Mouse (Mus musculus): ENCODE measurements around the gene Cdk7.
"Not testable (repeated sequence)": the region's sequence is repeated elsewhere in the genome, so short reads cannot be mapped to it uniquely, and the experiment has no call there.

Cdk7 gene

DNA sequence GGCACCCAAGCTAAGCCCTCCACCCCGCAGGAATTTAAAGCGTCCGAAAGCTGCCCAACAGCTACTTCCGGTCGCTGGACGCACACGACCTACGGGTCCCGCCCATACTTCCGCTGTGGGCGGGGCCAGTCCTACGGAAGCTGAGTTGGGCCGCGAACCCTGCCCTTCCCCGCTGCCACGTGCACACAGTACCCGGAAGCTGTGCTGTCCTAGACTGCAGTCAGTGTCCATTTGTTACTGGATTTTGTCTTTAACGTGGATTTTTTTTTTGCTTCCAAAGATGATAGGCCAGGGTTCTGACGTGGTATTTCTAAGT, at the start of gene Cdk7:
TSS of gene Cdk7 (minus strand) at position 79 of the 316 bp plus-strand sequence.
- peak; percentile 97 for DNase-seq (ENCODE audit: low spot score)

DNA sequence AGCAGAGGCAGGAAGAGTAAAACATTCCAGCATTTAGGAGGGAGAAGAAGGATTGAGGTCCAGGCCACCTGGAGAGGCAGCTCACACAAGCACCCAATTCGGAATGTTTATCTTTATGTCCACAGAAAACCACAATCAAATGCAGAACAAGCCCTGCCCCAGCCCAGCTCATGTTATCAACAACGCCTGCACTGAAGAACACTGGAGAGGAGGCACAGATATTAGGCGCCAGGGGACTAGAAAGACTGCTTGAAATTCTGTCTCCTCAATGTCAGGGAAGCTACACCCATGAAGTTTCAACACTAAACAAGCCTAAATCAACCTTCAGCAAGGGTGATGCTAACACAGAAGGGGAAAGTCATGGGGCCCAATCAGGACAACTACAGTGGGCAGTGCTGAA, 46.8 kb upstream of the Cdk7 start:
- no peak for DNase-seq (ENCODE audit: low spot score)

DNA sequence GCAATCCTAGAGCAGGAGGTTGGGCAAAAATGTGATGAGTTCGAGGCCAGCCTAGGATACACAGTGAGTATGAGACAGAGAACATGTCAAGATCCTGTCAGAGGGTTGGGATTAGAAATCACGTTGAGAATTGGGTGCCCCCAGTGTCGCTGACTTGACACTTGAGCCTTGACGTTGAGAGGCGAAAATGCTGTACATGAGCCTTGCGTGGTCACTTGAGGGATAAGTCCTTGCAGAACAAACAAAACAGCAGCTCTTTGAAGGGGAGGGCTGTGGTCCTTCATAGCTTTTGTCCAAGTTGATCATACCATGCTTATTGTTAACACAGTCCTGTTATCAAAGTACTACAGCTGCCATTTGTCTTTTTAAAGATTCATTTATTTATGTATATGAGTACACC, 46.0 kb upstream of the Cdk7 start:
- no peak for DNase-seq (ENCODE audit: low spot score)

DNA sequence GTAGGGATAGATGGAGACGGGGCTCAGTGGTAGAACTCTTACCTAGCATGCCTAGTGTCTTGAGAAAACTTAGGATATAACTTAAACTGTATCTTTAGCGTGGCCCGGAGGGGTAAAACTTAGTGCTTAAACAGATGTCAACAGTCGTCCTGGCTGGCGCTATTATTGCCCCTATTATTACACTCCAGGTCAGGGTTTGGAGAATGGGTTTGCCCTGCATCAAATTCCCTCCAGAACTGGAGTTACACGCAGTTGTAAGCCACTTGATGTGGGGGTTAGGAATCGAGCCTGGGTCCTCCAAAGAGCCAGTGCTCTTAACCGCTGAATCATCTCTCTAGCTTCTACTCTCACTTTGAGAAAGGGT, 45.3 kb upstream of the Cdk7 start:
- no peak for DNase-seq (ENCODE audit: low spot score)

DNA sequence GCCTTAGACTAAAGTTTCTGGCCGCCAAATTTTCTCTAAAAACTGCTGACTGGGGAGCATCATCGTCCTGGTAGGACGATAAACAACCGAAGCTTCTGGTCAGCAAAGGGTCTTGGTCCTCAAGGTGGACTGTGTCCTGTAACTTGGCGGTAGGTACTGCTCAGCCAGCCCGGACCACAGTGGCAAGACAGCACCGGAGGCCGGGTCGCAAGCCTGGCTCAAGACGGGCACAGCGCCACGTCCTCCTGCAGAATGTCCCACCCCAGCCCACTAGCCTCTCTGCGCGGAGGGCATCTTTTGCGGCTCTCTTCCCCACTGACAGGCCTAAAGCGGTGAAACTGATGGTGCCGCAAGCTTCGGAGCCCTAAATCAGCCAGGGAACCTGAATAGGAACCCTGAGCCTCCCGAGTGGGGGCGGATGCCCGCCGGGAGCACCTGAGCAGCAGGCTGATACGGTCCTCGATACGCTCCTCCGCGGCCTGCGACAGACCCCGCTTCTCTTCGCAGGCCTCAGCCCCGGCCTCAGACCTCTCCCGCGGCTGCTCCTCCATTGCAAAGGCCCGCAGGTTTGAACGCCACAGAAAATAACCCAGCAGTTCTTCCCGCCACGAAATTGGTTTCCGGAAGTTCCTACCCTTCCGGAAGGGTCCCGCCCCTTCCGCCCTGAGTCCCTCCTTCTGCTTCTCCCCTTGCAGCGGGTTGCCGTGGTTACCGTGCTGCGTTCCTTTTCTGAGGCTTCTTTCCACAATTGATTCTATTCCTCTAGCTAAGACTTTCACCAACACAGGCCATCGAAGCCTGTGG, 44.7 kb upstream of the Cdk7 start, which contains the start of gene Cenph:
TSS of gene Cenph (minus strand) at position 648 of the 804 bp plus-strand sequence.
- DNase-seq (ENCODE audit: low spot score) = peak; percentile 83

DNA sequence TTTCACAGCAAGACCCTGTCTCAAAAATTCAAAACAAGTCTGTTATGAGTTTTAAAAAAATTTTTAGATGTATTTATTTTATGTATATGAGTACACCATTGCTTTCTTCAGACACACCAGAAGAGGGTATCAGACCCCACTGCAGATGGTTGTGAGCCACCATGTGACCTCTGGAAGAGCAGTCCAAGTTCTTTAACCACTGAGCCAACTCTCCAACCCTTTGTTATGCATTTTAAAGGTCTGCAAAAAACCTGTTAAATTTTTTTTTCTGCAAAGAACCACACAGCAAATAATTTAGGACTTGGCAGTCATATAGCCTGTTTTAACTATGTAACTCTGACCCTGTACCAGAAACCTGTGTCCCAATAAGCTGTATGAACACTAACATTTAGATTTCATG, 44.0 kb upstream of the Cdk7 start:
- DNase-seq (ENCODE audit: low spot score) = no peak

DNA sequence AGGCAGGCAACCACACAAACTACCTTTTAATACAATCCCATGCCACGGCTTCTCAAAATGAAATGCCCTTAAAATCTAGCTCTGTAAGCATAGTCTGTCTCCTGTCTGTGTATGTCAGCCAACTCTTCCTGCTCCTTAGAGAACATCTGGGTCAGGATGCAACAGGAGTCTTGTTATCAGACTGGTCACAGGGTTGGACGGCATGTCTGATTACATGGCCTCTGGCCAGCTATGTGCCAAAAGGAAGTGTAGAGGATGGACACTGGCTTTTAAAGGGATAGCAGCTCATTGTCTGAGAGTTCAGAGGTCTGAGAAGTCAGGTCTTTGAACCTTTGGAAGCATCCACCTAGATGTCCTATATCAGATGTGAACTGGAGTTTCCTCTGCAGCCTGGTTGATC, 24.6 kb upstream of the Cdk7 start:
- DNase-seq (ENCODE audit: low spot score) = no peak

DNA sequence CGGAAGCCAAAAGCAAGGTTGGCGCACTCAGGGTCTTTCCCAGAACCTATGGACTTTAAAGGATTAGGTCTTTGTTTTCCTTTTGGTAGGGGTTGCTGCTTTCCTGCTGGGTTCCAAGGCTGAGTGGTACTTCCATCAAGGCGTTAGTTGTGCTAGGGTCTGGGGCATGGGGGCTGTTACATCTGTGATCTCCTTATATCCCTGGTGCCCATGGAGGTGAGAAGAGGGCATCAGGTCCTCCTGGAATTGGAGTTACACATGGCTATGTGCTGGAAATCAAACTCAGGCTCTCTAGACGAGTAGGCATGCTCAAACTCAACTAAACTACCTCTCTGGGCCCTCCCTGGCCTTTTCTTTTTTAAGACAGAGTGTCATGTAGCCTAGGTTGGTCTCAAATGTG, 23.4 kb upstream of the Cdk7 start:
- DNase-seq (ENCODE audit: low spot score) = no peak

DNA sequence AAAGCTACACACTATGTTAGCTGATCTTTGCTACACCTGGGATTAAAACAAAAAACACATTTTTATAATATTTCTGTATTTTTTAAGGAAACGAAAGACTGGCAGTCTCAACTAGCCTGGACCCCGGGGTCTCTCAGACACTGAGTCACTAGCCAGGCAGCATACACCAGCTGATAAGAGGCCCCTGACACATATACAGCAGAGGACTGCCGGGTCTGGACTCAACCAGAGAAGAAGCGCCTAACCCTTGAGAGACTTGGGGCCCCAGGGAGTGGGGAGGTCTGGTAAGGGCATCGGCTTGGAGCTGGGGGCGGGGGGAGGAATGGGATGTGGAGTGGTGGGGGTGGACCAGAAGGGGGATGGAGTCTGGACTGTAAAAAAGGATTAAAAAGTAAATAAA, 22.3 kb upstream of the Cdk7 start:
- DNase-seq (ENCODE audit: low spot score) = no peak

DNA sequence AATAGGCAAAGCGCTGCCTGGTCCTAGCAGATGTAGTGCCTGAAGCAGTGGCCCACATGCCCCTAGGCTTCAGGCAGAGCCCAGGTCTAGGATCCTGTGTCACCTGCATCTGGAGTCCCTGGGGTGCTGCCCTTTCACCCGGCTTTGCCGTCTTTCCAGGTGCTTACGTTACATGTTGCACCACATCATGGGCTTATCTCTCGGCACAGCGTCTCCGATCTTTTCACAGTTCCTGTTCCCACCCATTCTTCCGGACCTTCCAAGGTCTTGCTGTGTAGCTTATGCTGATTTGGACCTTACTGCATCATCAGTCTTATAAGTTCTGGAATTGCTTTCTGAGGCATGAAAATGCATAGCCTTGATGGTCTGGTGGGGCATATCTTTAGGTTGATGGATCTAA, 21.8 kb upstream of the Cdk7 start:
- DNase-seq (ENCODE audit: low spot score) = no peak

DNA sequence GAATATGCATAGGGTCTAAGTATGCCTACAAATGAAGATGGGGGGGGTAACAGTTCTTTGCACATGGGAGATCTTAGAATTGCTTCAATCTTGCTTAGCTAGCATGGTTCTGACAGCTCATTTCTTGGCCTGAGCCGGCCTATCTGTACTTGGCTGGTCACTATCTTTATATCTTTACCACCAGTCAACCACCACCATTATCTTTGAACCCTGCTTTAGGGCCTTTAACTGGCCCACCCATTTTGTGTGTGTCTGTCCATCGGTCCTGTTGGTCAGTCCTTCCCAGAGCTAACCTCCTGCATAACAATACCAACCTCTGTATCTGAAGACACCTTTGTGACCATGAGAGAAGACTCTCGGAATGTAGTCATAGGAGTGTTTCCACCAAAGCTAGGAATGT, 20.7 kb upstream of the Cdk7 start:
- no peak for DNase-seq (ENCODE audit: low spot score)

DNA sequence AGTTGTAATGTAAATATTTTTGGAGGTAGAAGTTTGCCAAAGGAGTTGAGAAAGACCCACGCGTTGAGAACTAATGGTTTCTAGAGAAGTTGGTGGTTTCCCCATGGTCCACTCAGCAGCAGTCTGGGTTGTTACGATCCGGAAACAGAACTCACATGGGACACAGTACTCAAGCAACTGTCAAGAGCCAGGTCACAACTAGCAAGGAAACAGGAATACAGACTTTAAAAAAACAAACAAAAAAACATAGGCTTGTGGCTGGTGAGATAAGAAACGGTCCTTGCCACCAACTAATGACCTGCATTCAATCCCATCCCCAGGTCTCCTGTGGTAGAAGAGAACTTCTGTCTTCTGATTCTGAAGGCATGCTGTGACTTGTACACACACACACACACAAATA, 20.1 kb upstream of the Cdk7 start:
- no peak for DNase-seq (ENCODE audit: low spot score)

DNA sequence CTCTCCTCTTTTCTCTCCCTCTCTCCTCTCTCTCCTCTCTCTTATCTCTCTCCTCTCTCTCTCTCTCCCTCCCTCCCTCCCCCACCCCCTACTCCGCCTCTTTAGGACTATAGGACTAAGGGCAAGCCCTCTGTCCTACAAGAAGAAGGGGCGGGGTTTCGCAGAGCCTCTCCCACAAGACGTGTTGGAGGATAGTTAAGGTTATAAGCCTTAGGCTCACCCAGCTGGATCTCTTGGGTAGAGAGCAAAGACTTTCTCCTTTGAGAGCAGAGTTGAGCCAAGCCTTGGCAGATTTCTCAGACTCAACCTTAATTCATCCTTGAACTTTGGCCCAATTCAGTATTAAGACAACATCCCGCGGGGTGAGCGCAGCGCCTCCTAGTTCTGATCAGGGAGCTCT, 17.9 kb upstream of the Cdk7 start:
- DNase-seq (ENCODE audit: low spot score) = no peak

DNA sequence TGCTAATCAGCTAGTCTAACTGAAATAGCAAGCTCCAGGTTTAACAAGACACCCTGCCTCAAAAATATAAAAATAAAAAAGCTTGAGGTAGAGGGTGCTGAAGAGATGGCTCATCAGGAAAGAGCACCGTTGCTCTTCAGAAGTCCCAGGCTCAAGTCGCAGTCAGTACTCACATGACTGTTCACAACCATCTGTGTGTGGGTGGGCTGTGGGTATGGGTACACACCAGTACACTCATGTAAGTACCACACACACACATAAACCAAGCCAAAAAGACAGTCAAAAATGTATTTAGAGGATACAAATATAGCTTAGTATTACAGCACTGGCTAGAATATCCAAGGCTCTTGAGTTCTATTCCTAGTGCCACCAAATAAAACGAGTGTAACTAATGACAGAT, 15.4 kb upstream of the Cdk7 start:
- DNase-seq (ENCODE audit: low spot score) = no peak

DNA sequence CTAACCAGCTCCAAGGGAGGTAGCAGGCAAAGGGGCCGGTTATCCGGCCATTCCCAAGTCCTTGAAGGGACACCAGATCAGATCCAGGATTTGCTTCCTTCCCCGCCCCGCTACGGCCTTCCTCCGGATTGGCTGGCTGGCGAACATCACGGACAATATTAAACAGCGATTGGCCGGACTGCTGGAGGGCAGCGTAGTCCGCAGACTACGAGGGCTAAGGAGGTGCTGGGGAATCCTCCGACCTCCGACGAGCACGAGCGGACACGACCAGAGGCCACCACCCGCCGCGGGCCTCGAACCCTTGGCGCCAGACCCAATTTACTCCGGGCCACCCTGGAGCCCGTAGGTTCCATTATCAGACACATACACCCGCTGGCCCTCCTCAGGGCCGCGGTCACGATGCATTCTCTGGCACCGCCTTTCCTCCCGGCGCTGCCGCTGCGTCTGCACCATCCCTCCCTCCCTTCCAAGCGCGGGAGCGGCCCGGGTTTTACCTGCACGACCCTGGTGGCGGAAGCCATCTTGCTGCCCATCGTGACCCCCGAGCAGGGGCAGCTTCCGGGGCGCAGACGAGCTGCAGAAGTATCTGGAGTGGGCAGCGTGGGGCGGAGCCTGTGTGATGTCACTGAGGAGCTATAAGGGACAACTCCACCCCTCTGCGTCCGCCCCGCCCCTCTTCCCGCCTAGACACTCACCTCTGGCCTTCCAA, 13.5 kb upstream of the Cdk7 start, which contains the start of gene Mrps36:
TSS of gene Mrps36 (minus strand) at position 624 of the 709 bp plus-strand sequence.
- DNase-seq (ENCODE audit: low spot score) = peak; percentile 93

DNA sequence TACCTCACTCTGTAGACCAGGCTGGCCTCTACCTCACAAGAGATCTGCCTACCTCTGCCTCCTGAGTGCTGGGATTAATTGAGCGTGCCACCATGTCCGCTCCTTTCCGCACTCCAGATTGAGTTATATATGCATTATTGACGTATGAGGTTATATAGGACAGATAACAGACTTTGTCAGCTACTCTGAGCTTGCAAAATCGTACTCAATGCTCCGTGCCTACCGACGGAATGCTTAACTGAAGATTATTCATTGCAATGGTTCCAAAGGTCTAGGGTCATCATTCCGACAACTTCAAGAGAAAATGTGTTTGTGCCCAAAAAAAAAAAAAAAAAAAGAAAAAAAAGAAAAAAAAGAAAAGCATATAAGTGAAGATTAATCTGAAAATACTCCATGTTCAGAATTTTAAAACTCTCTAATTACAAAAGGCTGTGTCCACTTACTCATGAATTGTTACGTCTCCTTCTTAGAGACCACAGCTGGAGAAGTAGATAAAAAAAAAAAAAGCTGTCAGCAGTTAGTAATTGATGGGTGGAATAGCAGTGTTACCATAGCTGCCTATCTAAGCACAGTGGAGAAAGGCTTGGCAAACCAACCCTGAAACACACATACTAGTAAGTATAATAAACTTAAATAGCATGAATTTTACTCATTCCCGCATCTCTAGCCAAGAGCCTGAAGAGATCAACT, 12.8 kb upstream of the Cdk7 start:
- DNase-seq (ENCODE audit: low spot score) = no peak

DNA sequence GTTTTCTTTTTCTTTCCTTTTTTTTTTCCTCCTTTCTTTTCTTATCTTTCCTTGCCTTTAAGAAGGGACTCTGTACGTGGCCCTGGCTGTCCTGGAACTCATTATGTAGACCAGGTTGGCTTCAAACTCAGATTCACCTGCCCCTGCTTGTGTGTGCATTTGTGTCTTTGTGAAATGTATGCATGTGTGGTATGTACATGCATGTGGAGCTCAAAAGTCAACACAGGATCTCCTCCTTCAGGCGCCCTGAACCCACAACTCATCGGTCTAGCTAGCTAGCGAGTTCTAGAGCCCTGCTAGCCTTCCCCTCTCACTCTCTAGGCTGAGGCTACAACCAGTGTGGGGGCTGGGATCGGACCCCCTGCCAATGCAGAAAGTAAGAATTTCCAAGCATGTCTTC, 12.1 kb upstream of the Cdk7 start:
- no peak for DNase-seq (ENCODE audit: low spot score)

DNA sequence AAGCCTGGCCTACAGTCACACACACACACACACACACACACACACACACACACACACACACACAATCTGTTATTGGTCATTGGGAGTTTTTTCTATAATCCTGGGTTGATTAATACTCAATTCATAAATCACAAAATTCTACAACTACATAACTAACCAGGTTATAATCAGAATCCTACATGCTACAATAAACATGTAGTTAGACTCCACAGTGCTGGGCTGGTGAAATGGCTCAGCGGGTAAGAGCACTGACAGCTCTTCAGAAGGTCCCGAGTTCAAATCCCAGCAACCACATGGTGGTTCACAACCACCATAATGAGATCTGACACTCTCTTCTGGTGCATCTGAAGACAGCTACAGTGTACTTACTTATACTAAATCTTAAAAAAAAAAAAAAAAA, 2.0 kb upstream of the Cdk7 start:
- DNase-seq (ENCODE audit: low spot score) = no peak

DNA sequence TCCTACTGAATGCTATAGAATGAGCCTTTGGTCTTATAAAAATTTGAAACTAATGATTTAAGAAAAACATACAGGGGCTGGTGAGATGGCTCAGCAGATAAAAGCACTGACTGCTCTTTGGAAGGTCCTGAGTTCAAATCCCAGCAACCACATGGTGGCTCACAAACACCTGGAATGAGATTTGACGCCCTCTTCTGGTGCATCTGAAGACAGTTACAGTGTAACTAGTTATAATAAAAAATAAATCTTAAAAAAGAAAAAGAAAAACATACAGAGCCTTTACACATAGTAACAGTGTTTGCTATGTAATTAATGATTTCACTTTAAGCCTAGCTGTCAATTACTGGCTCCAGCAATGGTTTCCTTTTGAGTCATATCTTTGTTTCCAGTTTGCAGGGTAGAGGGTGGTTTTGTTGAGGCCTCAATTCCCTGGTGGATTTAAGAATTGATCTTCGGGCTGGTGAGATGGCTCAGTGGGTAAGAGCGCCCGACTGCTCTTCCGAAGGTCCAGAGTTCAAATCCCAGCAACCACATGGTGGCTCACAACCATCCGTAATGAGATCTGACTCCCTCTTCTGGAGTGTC, 815 bp upstream of the Cdk7 start:
- not testable (repeated sequence) for DNase-seq (ENCODE audit: low spot score)

DNA sequence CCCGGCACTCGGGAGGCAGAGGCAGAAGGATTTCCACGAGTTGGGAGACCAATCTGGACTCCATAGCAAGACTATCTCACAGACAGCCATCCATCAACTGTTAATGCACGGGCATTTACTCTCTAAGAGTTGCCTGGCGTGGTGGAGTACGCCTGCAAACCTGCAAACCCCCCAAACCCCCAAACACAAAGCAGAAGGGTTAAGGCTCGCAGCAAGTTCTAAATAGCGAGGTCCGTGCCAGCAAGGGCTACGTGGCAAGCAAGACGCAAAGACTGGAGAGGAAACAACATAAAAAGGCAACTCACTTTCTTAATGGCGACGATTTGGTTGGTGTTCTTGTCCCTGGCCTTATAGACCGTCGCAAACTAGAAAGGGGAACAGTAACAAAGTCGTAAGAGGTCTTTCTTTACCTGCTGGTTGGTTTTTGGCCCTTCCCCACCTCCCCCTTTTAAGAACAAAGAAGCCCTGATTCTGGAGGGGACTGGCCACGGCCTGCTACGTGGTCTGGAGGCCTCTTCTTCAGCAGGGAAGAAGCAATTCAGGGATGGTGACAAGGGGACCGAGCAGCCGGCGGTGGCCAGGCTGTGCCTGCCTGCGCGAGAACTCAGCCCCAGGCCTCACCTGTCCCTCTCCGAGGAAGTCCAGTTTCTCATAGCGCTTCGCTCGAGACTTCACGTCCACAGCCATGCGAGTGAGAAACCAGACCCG, 432 bp downstream of the Cdk7 start:
- no peak for DNase-seq (ENCODE audit: low spot score)

DNA sequence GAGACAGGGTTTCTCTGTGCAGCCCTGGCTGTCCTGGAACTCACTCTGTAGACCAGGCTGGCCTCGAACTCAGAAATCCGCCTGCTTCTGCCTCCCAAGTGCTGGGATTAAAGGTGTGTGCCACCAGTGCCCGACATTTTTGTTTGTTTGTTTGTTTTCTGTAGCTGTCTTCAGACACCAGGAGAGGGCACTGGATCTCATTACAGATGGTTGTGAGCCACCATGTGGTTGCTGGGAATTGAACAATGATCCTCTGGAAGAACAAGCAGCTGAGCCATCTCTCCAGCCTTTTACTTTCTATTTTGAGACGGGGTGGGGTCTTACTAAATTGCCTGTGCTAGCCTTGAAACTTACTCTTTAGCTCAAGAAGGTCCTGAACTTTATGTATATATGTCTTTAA, 2.2 kb downstream of the Cdk7 start:
- DNase-seq (ENCODE audit: low spot score) = not testable (repeated sequence)

DNA sequence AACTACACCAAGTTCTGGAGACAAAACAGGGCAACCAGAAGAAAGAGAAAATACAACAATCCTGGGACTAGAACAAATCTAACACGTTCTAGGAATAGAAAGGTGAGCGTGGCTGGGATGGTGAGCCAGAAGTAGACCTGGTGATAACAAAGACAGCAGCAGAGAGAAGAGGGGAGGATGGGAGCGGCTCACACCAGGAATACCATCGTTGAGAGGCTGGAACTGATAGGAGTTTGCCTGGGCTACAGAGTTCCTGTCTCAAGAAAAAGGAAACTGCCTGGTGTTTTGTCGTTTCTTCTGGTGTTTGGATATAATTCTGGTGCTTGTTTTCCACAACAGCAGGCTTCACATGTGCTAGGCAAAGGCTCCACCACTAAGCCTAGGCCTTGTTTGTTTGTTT, 2.7 kb downstream of the Cdk7 start:
- DNase-seq (ENCODE audit: low spot score) = no peak

Measured in adipocyte (in vitro differentiated cells).